Mouse (Mus musculus) adipocyte (in vitro differentiated cells): ENCODE results near the gene Cfl1.
"Not testable (repeated sequence)": the region's sequence is repeated elsewhere in the genome, so short reads cannot be mapped to it uniquely, and the experiment has no call there.

Experiments
- DNase-seq: peaks from one replicate; pipeline ENCODE4 v3.0.0-alpha.2; 2016; ENCODE audit warnings: low spot score

The Cfl1 gene

DNA sequence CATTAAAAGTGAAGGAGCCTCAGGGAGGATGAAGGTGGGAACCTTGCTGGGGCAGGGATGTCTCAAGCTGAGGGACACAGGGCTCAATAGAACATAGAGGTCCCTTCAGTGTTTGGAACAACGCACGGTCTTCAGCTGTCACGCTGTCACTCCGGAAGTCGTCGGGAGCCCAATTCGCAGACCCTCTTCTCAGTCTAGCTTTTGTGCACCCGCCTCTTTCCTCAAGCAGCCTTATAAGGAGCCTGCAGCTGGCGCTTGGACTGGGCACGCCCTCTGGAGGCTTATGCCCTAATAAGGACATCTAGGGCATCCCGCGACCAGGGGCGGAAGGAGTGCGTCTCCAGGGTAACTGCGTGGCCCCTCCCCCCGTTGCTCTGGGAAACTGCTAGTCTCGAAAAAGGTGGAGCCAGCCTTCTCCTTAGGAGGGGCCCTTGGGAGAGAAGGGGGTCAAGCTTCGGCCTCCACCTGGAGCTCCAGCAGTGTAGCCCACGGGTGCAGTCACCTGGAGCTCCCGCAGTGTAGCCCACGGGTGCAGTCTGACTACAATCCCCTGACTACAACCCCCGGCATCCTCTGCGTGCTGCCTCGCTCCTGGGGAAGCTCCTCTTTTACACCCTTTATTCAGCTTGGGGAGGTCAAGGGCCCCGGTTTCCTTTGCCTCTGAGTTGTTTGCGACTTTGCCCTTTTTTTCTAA, 1.2 kb upstream of the Cfl1 start:
- DNase-seq: peak; percentile 99

DNA sequence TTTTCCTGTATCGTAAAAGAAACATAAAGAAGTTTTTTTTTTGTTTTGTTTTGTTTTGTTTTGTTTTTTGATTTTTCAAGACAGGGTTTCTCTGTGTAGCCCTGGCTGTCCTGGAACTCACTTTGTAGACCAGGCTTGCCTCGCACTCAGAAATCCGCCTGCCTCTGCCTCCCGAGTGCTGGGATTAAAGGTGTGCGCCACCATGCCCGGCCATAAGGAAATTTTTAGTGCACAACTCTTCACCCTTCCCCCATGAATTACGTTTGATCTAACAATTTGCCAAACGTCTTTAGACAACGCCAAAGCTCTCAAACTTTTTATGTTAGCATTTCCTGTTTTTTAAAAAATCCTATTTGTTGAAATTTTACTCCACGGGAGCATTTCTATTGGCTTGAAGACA, 534 bp upstream of the Cfl1 start:
- DNase-seq: not testable (repeated sequence)

DNA sequence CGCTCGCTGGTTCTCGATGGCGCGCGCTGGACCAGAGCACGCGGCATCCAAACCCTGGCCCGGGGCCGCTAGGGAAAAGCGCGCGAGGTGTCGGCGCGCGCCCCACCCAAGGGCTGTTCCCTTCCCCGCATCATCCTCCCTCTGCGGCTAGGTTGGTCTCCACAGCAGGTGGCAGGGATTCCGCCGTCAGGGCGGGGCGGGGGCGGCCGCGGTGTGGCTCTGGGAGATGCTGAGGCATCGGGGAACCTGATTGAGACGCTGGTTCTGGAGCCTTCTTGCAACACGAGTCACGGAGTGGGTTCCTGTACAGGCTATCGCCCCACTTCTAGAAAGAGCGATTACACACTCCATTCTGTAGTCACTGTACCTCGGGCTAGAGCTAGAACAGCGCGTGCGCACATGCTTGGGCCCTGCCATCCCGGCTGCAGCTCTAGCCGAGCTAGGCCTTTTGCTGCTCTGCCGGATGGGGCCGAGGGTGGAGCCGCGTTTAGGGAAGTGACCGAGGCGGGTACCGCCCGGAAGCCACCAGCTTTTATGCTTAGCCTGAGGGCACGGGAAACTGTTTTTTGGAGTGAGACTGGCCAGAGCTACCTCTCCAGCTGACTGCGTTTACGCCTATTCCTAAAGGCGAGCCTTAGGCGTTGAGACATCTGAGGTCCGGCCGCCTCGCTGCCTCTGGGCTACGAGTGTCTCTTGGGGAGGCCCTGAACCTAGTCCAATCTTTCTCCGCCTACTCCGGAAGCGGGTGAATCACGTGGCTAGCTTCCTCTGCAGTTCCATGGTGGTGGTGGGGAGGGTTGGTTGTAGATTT, 848 bp downstream of the Cfl1 start:
- peak; percentile 93 for DNase-seq

DNA sequence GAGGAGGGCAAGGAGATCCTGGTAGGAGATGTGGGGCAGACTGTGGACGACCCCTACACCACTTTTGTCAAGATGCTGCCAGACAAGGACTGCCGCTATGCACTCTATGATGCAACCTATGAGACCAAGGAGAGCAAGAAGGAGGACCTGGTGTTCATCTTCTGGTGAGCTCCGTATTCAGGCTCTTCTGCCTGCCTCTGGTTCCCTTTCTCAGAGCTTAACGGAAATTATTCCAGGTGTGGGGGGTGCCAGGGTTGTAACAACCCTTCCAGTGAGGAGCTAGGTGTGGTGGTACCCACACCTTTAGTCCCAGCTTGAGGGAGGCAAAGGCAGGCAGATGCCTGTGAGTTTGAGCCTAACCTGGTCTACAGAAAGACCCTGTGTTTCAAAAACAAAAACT, 2.4 kb downstream of the Cfl1 start:
- no peak for DNase-seq

DNA sequence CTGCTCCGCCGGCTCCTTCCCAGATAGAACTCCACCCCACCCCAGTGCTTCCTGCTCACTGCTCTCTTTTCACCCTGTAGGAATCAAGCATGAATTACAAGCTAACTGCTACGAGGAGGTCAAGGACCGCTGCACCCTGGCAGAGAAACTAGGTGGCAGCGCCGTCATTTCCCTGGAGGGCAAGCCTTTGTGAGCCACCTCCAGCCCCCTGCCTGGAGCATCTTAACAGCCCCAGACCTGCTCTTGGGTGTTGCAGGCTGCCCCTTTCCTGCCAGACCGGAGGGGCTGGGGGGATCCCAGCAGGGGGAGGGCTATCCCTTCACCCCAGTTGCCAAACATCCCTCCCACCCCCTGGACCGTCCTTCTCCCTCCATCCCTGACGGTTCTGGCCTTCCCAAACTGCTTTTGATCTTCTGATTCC, 3.1 kb downstream of the Cfl1 start:
- not testable (repeated sequence) for DNase-seq

DNA sequence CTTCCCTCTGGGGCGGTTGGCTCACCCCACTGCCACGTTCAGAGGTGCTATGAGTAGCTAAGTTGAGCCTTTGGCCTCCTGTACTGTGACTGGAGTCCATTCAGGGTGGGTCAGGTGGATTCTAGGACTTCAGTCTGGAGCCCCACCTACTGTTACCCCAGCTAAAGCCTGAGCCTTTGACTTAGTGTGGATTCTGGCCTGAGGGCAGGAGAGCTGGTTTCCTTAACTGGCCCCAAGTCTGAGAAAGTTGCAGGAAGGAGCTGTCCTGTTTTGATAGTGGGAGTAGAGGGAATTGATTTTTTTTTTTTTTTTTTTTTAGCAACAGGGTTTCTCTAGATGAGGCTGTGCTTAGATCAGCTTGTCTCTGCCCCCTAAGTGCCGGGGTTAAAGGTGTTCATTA, 4.1 kb downstream of the Cfl1 start:
- DNase-seq: no peak

DNA sequence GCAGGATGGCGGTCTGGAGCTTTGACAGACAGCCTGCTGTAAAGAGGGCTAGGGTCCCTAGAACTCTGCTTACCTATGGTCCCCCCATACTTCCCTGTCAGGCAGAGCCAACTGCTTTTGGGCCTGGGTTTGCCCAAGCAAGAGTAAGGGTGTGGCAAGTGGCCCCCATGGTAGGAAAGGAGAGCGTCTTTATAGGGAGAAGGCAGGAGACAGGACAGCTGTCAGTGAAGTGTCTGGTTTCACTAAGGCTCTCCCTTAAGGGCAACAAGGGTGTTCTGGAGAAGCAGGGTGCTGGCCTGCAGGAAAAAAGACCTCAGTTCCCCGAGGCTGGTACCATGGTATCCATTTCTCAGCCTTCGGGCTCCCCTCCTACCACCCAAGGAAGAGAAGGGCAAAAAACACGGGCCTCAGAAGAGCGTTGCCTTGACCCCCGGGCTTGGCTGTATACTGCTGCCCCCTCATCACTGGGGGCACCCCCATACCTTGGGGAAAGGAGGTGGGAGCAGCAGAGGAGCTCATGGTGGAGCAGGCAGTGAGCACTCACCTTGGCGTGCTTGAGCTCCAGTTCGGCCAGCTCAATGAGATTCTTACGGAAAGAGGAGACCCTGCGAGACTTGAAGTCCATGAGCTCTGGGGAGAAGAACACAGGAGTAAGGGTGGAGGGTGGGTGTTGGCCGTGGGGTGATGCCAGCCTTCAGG, 5.2 kb downstream of the Cfl1 start:
- DNase-seq: no peak

DNA sequence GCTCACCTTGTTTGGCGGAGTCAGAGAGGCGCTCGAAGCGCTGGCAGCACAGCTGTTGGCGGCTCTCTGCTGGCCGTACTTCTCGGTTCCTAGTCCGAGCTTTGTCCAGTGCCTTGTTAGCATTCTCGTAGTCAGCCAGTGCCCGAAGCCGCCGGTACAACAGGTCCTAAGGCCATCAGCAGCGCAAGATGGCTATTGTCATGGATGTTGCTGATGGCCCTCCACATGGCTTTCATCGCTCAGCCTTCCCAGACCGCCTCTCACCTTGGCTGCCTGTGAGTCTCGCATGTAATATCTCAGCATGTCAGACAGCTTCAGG, 5.8 kb downstream of the Cfl1 start:
- DNase-seq: no peak

DNA sequence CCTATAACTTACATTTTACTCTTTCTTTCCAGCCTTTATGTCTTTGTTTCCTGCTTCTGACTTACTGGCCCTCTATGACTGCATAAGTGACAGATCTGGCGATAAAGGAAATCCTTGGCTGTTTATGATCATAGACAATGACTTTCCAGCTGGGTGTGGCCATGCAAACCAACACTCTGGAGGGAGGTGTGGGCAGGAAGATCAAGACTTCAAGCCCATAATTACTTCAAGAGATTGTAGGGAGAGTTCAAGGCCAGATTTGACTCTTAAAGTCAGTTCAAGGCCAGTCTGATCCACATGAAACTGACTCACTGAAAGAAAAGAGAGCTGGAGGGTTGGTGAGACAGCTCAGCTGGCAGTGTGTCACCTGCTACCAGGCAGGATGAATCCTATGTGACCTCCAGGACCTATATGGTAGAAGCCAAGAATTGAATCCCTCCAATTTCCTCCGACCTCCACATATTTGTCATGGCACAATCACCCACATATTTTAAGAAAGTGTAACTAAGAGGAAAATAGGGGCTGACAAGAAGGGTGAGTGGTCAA, 10.1 kb downstream of the Cfl1 start:
- no peak for DNase-seq

DNA sequence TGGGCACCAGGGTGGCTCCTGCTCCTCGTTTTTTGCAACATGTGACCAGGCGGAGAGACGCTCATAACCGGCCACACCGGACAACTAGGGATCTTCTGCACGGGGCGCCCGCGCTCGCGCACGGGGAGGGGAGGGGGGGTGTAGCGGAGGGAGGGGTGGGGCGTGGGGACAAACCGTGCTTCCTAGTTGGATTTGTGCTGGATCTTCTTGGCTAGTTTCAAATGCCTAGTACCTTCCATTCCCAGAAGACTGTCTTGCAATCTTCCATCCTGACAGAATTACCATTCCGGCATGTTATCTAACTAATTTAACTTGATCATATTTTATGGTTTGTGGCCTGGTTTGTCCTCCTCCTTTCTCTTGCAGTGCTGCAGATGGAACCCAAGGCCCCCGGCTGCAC, 13.4 kb downstream of the Cfl1 start, which contains the start of gene 1700020D05Rik:
1700020D05Rik (minus strand) TSS at position 101 of the 400 bp plus-strand sequence.
- no peak for DNase-seq

DNA sequence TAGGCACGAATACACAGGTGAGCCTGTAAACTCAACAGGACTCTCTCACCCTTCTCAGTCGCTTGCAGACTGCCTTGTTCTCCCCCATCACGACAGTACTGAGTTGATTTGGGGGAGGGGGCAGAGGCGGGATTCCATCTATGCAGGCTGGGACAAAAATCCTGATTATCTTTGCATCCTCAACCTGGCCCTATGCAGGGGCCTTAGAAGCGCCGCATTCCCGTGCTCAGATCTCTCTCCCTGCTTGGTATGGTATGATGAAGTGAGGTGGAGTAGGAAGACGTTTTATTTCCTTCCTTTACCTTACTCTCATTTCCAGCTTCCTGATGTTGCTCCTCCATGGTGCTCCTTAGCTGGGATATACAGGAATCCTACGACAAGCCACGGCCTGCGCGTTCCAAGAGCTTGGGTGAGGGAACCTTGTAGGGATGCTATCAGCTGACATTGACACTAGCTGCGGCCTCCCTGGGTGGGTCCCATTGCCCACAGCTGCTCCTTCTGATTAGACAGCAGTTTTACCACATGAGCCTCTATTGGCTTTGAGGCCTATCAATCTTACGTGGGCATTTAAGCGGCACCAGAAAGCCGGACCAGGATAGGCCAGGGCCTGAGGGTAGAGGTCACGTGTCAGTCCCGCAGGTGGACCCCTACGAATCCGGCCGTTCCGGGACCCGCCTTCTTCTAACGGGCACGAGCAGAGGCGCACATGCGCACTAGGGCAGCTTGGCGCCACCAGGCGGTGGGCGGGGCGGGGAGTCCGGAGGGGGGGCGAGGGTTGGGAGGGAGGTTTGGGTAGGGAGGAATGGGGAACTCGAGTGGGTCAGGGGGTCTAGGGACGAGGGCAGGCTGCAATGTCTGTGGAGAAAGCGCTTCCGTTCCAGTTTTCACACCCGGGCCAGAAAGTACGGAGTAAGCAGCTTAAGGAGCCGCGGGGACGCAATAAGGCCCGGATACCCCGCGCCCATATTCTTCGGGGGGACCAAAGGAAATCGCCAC, 20.1 kb downstream of the Cfl1 start, which contains the start of gene Snx32:
Snx32 (minus strand) TSS at position 508 of the 996 bp plus-strand sequence.
- peak; percentile 35 for DNase-seq

DNA sequence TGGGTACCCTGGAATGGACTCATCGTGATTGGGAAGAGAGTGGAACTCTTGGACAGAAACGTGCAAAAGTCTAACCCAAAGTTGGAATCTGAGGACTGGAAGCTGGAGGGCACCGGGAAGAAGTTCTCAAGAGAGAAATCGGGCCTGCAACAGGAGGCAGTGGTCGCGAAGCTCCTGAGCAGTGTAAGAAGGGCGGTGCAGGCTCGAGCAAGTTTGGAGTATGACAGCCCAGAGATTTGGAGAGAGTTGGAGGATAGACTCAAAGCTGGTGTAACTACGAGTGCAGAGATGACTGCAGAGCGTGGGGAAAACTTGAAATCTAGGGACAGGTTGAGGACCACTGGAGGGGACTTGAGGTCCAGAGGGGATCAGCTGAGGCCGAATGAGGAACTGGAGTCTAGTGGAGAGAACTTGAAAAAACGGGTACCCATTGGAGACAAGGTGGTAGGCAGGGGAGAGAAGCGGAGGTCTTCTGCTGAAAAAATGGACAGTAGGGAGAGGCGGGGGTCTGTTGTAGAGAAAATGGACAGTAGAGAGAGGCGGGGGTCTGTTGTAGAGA, 20.9 kb downstream of the Cfl1 start:
- no peak for DNase-seq

DNA sequence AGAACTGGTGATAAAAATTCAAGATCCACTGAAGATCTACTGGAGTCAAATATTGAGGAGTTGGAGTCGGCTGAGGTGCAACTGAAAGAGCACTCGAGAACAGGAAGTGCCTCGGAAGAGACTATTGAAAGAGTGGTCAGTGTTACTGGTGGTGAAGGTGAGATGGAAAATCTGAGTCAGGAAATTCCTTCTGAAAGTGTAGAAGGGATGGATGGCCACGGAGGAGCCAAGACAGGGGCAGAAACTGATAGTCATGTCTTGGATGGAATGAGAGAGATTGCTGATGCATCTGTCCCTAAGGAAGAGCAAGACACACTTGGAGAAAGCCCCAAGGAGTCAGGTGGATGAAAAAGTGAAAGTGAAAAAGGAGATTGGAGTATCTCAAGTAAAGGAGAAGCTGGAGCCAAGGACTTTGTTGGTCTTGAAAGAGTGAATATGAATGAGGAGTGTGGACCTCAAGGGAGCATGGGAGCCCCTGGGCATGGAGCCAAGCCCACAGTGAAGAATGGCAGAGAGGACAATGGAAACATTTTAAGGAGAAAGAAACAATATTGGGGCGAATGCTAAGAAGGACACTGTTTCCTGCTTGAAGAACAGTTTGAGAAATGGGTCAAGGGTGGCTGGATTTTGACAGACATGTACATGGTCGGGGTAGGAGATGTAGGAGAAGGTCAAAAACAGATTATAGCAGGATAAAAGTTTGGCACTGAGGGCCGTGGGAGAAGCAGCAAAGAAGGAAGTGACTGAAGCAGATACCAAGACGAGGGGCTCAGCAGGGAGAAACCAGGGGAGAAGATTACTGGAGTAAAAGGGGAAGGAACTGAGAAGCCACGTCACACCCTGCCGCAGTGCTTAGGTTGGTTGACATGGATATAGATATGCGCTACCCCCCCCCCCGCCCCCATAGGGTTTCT, 22.1 kb downstream of the Cfl1 start:
- no peak for DNase-seq

DNA sequence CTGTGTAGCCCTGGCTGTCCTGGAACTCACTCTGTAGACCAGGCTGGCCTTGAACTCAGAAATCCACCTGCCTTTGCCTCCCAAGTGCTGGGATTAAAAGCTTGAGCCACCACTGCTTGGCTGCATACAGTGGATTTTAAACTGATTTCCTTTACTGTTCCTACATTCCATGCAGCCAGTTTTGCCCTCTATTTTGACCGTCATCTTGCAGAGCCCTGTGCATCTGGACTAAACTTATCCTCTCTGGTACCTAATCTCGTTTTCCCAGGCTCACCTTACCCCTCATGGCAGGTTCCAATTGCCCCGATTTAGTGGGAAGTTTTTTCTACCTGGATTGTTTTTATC, 22.7 kb downstream of the Cfl1 start:
- no peak for DNase-seq

DNA sequence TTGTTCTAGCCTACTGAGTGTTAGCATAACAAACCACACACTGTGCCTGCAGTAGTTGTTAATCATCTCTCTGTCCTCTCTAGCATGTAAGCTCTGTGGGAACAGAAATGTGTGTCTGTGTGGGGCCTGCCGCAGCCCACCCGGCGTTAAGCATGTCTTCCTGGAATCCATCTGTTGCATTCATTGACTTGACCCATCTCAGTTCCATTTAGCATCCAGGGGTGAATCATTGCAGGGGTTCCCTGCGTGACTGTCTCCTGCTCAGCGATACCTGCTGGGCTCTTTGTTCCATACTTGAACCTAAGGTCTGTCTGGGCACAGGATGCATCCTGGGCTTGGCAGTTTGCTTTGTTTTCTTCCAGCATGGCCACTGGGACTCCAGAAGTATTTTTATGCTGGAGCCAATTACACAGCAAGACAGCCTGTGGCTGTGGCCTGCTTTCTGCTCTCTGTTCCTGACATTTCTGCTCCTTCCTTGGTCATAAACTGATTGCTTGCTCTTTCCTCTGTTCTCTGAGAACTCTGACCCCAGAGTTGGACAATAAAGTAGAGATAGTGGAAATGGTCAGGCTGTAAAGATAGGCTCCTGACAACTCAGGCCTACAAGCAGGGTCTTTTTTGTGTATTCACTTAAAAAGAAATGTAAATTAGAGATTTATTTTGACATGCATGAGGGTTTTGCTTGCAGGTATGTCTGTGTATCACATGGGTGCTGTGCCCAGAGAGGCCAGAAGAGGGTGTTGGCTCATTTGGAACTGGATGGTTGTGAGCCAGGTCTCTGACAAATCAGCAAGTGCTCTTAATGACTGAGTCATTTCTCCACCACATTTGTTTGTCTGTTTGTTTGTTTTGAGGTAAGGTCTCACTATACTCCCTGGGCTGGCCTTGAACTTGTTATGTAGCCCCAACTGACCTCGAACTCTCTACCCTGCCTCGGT, 25.9 kb downstream of the Cfl1 start:
- no peak for DNase-seq

DNA sequence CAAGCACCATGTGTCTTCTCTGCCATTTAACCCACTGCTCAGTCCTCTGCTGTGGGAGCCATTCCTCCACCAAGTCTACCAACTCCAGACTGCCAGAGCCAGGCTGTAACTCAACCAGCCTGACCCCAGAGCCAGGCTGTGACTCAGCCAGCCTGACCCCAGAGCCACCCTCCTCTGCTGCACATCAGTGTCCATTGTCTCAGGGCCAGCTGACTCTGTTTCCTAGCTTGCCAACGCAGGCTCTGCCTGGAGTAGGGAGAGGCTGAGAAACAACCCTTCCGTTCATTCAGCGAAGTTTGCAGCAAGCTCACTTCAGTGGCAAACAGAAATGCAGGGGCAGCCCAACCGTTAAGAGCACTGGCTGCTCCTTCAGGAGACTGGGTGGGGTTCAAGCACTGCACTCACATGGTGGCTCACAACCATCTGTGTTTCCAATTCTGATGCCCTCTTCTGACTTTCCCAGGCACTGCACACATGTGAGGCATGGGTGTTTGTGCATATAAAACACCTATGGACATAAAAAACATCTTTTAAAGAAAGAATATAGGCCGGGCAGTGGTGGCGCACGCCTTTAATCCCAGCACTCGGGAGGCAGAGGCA, 26.8 kb downstream of the Cfl1 start:
- DNase-seq: no peak

DNA sequence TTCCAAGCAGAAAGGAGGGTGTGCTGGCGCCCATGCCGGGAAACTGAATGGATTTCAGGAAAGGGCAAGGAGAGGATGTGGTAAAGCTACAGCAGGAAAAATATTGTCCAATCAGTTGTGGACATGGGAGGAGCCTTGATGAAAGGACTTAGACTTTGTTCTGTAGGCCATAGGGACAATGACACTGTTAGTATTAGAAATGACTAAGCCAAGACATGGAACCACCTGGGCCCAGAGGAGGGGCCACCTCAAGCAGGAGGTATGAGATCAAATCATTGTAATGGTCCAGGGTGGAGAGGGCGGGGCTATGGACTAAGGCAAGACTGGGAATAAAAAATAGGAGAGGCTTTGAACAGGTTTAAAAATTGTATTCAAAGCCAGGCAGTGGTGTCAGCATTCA, 28.5 kb downstream of the Cfl1 start:
- no peak for DNase-seq

DNA sequence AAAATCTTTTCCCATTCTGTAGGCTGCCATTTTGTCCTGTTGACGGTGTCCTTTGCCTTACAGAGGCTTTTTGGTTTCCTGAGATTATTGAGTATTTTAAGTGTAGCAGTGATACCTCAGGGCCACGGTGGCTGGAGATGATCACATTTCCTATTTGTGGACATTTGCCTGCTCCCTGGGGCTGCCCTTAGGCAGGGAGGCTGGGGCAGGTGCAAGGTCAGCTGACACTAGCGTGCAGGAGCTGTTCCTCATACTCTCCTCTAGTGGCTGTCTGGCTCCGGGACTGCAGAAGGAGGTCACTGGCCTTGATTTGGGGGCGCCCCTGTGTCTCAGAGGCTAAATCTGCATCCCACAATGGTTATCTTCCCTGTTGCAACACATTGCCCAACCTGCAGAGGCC, 34.9 kb downstream of the Cfl1 start:
- no peak for DNase-seq
